8 mouse cellular contexts compared by ENCODE assay signal in the genomic region with DNA sequence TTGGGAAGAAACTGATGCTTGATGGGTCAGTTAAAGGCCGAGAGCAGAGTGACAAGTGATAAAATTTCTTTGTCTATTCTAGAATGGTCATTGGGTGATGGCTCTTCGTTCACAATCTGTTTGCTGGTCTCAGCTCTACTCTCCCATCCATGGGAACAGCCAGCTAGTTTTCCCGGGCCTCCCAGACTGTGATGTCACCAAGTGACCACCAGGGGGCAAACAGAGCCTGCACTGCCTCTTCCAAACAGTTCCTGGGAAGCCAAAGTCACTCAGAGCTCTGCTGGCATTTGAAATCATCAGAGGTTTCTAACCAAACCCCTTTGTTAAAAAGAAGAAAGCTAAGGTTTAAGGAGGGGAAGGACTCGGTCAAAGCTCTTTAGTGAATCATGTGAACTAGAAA. TPM values are rescaled to one million over a fixed set of nuclear protein-coding genes. Genes with fewer than 3 reads are reported as not detected.
A peak's percentile ranks its signal among the peaks of the same experiment; 100 is the strongest.
DNase-seq lines count a peak whose midpoint lies in the region; ATAC-seq and TF ChIP-seq lines count a peak whose summit lies in the region.

No protein-coding gene starts in this region.

- H3K27me3 ChIP-seq in MEL (ENCODE audit: control insufficient read depth in 1 of 2, insufficient read depth in 2 of 2, low read length in 2 of 2): no peaks in the 10 kb centered on the region
- H3K27me3 ChIP-seq in embryonic facial prominence, embryonic 12.5 days: no peaks in the 10 kb centered on the region

- TF ChIP-seq EP300 in MEL (IDR thresholded peaks at IDR 0.05; ENCODE audit: low read depth in 1 of 2, low read length in 2 of 2): no peak

- peaks cover 5 to 22% of the 10 kb centered on the region in 2 experiments for H3K4me1 ChIP-seq in MEL (ENCODE audit: control insufficient read depth in 1 of 2, insufficient read depth in 2 of 2, low read length in 2 of 2)
- no peaks in the 10 kb centered on the region for H3K4me1 ChIP-seq in embryonic facial prominence, embryonic 12.5 days

- peak overlapping the region; percentile 81 for H3K27ac ChIP-seq in MEL (ENCODE audit: control insufficient read depth, low read depth, low read length)
- no peak overlapping the region for H3K27ac ChIP-seq in embryonic facial prominence, embryonic 12.5 days

- no peaks in the 10 kb centered on the region; the same call in 1 of the 2 replicates for H3K79me2 ChIP-seq in MEL (ENCODE audit: control insufficient read depth, insufficient read depth, low read length, poor library complexity)

- TF ChIP-seq POLR2A in MEL (IDR thresholded peaks at IDR 0.05; ENCODE audit: control insufficient read depth in 1 of 2, insufficient read depth in 1 of 2, low read depth in 1 of 2, low read length in 2 of 2, poor library complexity in 1 of 2): no peak

- peak overlapping the region; percentile 66 to 67 for H3K4me3 ChIP-seq in MEL (ENCODE audit: control insufficient read depth in 1 of 2, insufficient read depth in 1 of 2, low read depth in 2 of 2, low read length in 2 of 2)
- H3K4me3 ChIP-seq in embryonic facial prominence, embryonic 12.5 days: no peak overlapping the region

- peak; percentile 66 for TF ChIP-seq RAD21 in MEL (IDR thresholded peaks at IDR 0.05; ENCODE audit: low read depth, low read length)

- no peaks in the 10 kb centered on the region for H3K9me3 ChIP-seq in MEL (replicated peaks; ENCODE audit: insufficient read depth, low read length)
- no peaks in the 10 kb centered on the region for H3K9me3 ChIP-seq in embryonic facial prominence, embryonic 12.5 days

- intact Hi-C loops in heart, postnatal 10 days (cut with DNase I): loop anchor here (2.0 to 5.0 kb wide), 3 partner anchors 120 to 244 kb away; no protein-coding TSS in a partner anchor

- H3K4me2 ChIP-seq in embryonic facial prominence, embryonic 12.5 days (replicated peaks): no peak overlapping the region

- peak overlapping the region; percentile 51 for H3K9ac ChIP-seq in MEL (ENCODE audit: control insufficient read depth, low read depth, low read length, poor library complexity, severe bottlenecking)
- no peak overlapping the region for H3K9ac ChIP-seq in embryonic facial prominence, embryonic 12.5 days

- 5% methylated on average over 4 of the region's 4 CpGs for WGBS in embryonic facial prominence, embryonic 12.5 days

- peak; percentile 83 for DNase-seq in MEL (ENCODE audit: low read depth, low spot score)
- DNase-seq in adrenal gland, postnatal 4 days (ENCODE audit: low spot score in 2 of 2): peak; percentile 30 to 44
- peak; percentile 74 to 87 for DNase-seq in heart, postnatal 10 days
- peak; percentile 67 for DNase-seq in layer of hippocampus, adult 9-11 months
- DNase-seq in right cerebral cortex, postnatal 14 days: peak; percentile 69

- TF ChIP-seq CTCF in MEL (IDR thresholded peaks at IDR 0.05 in 2 of 3, conservative IDR thresholded peaks at IDR 0.05 in 1 of 3; ENCODE audit: control insufficient read depth in 1 of 3, insufficient read depth in 1 of 3, low read depth in 2 of 3, low read length in 3 of 3, poor library complexity in 1 of 3, severe bottlenecking in 1 of 3): peak; percentile 66 to 82 (median 75)

- peak; percentile 58; the same call in 1 of the 2 replicates for ATAC-seq in embryonic facial prominence, embryonic 12.5 days (ENCODE audit: insufficient number of reproducible peaks, insufficient read depth, low FRiP score, low TSS enrichment)
- peak; percentile 77 for ATAC-seq in megakaryocyte, adult 5-6 weeks (ENCODE audit: poor library complexity, severe bottlenecking)
- no peak for ATAC-seq in activated CD4-positive, CD25-positive, alpha-beta regulatory T cell, adult 4 months

- peaks cover 0 to 10% of the 10 kb centered on the region in 2 experiments; a peak in 2 of 4 replicates for H3K36me3 ChIP-seq in MEL (ENCODE audit: control insufficient read depth in 1 of 2, insufficient read depth in 2 of 2, low read length in 2 of 2)
- no peaks in the 10 kb centered on the region for H3K36me3 ChIP-seq in embryonic facial prominence, embryonic 12.5 days

TF ChIP-seq in MEL, 35 proteins besides CTCF, POLR2A, EP300 and RAD21:
- no peak for TF ChIP-seq RCOR1 (IDR thresholded peaks at IDR 0.05; ENCODE audit: low read depth, low read length)
- TF ChIP-seq ZNF384 (IDR thresholded peaks at IDR 0.05; ENCODE audit: low read depth, low read length): no peak
- TF ChIP-seq NRF1 (IDR thresholded peaks at IDR 0.05; ENCODE audit: insufficient read depth, low read depth, low read length, poor library complexity, severe bottlenecking): 0 out of 2 replicates have a peak, but pooled peaks have one; percentile 13
- no peak for TF ChIP-seq MAZ (IDR thresholded peaks at IDR 0.05; ENCODE audit: low read depth, low read length)
- peak; percentile 78 for TF ChIP-seq SMC3 (IDR thresholded peaks at IDR 0.05; ENCODE audit: low read depth, low read length)
- no peak for TF ChIP-seq USF1 (IDR thresholded peaks at IDR 0.05; ENCODE audit: low read depth, low read length)
- no peak for TF ChIP-seq POLR2AphosphoS2 (IDR thresholded peaks at IDR 0.05; ENCODE audit: low read length)
- no peak for TF ChIP-seq ETS1 (IDR thresholded peaks at IDR 0.05; ENCODE audit: low read depth, low read length)
- TF ChIP-seq ZC3H11A (IDR thresholded peaks at IDR 0.05; ENCODE audit: low read depth, low read length): peak; percentile 68
- TF ChIP-seq CHD1 (IDR thresholded peaks at IDR 0.05; ENCODE audit: low read depth, low read length): no peak
- TF ChIP-seq ELF1 (IDR thresholded peaks at IDR 0.05; ENCODE audit: low read depth, low read length): no peak
- TF ChIP-seq E2F4 (IDR thresholded peaks at IDR 0.05; ENCODE audit: borderline replicate concordance, low read depth, low read length): no peak
- 0 out of 2 replicates have a peak, but pooled peaks have one; percentile 65 for TF ChIP-seq SIN3A (IDR thresholded peaks at IDR 0.05; ENCODE audit: low read length)
- TF ChIP-seq TBP (IDR thresholded peaks at IDR 0.05; ENCODE audit: low read depth, low read length): 0 out of 2 replicates have a peak, but pooled peaks have one; percentile 13
- no peak for TF ChIP-seq TCF12 (IDR thresholded peaks at IDR 0.05; ENCODE audit: low read depth, low read length)
TF ChIP-seq in MEL: peak in this region for 5.

RNA-seq across cellular contexts. Expression of a gene that starts 8.5 kb away (rescaled TPM):
- total RNA-seq in MEL (2012; rRNA removed): 5.9 and 6.2 TPM in 2 replicates
- polyA plus RNA-seq in MEL (2012; ENCODE audit: insufficient read depth in 1 of 2, insufficient read length in 2 of 2, low read depth in 1 of 2, low replicate concordance in 2 of 2, missing spikeins in 1 of 2): 1 to 10 TPM in 1 of 2 experiments, not detected in 1; 7.2 TPM
- total RNA-seq in adrenal gland, postnatal 4 days (2021): 10 to 100 TPM; 24.5 to 25.6 TPM
- polyA plus RNA-seq in embryonic facial prominence, embryonic 12.5 days (2016; fragmentation: Nextera tagmentation; extraction: Ambion mirVana): 7.6 and 8.1 TPM in 2 replicates
- 10 to 100 TPM; 15.7 TPM for total RNA-seq in heart, postnatal 10 days (2021)
- 13.2 and 13.7 TPM in 2 replicates for total RNA-seq in megakaryocyte, adult 5-6 weeks (2015)
- total RNA-seq in megakaryocyte, adult 5-6 weeks (2017): 19.5 and 22.0 TPM in 2 replicates
- 1 to 10 TPM; 6.0 to 6.6 TPM for polyA plus RNA-seq in activated CD4-positive, CD25-positive, alpha-beta regulatory T cell, adult 4 months (2017; shearing (Covaris generic))

RNA-seq across cellular contexts. Expression of a gene that starts 17.2 kb away (rescaled TPM):
- total RNA-seq in MEL (2012; rRNA removed): not detected in 2 replicates
- polyA plus RNA-seq in MEL (2012; ENCODE audit: insufficient read depth in 1 of 2, insufficient read length in 2 of 2, low read depth in 1 of 2, low replicate concordance in 2 of 2, missing spikeins in 1 of 2): under 1 TPM in 1 of 2 experiments, not detected in 1; 0.08 TPM
- not detected for total RNA-seq in adrenal gland, postnatal 4 days (2021)
- polyA plus RNA-seq in embryonic facial prominence, embryonic 12.5 days (2016; fragmentation: Nextera tagmentation; extraction: Ambion mirVana): 1.2 and 1.7 TPM in 2 replicates
- not detected for total RNA-seq in heart, postnatal 10 days (2021)
- not detected in 2 replicates for total RNA-seq in megakaryocyte, adult 5-6 weeks (2015)
- not detected in 2 replicates for total RNA-seq in megakaryocyte, adult 5-6 weeks (2017)
- not detected for polyA plus RNA-seq in activated CD4-positive, CD25-positive, alpha-beta regulatory T cell, adult 4 months (2017; shearing (Covaris generic))
